Mouse (Mus musculus) G1E (cell line): Measurements from ENCODE around the gene Lmo7. TPM values are rescaled to one million over a fixed set of nuclear protein-coding genes. Genes with fewer than 3 reads are reported as not detected.

Experiments
- ATAC-seq: 2 replicates; pipeline ENCODE4 v1.8.0; 2016; ENCODE audit warnings: mild to moderate bottlenecking; ENCODE audit not compliant: insufficient number of reproducible peaks, poor library complexity, low FRiP score, severe bottlenecking; ENCODE audit errors: extremely low read depth
- DNase-seq: peaks from one replicate; pipeline ENCODE4 v3.0.0; 2012; ENCODE audit warnings: low spot score
- H3K27me3 ChIP-seq: 2 replicates; pipeline ENCODE4 v1.6.1; 2012; ENCODE audit warnings: mild to moderate bottlenecking, low read length, inconsistent platforms; ENCODE audit not compliant: insufficient read depth
- H3K36me3 ChIP-seq: replicated peaks from 2 replicates; pipeline ENCODE3; 2012; ENCODE audit warnings: mild to moderate bottlenecking, inconsistent platforms
- H3K4me1 ChIP-seq: 2 replicates; pipeline ENCODE4 v1.6.1; 2012; ENCODE audit warnings: low read depth, low read length, inconsistent platforms, mixed read lengths; ENCODE audit not compliant: insufficient read depth
- H3K4me3 ChIP-seq: 2 replicates; pipeline ENCODE4 v1.5.1; 2012; ENCODE audit warnings: low read depth, mild to moderate bottlenecking, inconsistent platforms, low read length, moderate library complexity, mixed read lengths
- H3K9me3 ChIP-seq: replicated peaks from 2 replicates; pipeline ENCODE4 v1.6.1; 2012; ENCODE audit warnings: inconsistent platforms
- CTCF ChIP-seq: IDR thresholded peaks from 2 replicates; pipeline ENCODE4 v1.5.1; 2012; ENCODE audit warnings: low read depth, low read length, inconsistent platforms, mixed read lengths
- GATA1 ChIP-seq: IDR thresholded peaks from 2 replicates; pipeline ENCODE4 v1.6.1; 2012; ENCODE audit warnings: borderline replicate concordance, low read length, inconsistent platforms, mixed read lengths
- GATA2 ChIP-seq: IDR thresholded peaks from 2 replicates; pipeline ENCODE4 v1.6.1; 2012; ENCODE audit warnings: low read depth, low read length, inconsistent platforms, borderline replicate concordance
- POLR2AphosphoS5 ChIP-seq: IDR thresholded peaks from 2 replicates; pipeline ENCODE4 v1.6.1; 2012; ENCODE audit warnings: low read depth, low read length, inconsistent platforms; ENCODE audit not compliant: insufficient replicate concordance
- TAL1 ChIP-seq: conservative IDR thresholded peaks from 2 replicates; pipeline ENCODE4 v1.6.1; 2012; ENCODE audit warnings: low read depth, low read length, inconsistent platforms, mixed read lengths
- polyA plus RNA-seq: library from polyadenylated mRNA; stranded (reverse); fragments of >175 nt; gene quantifications from 2 replicates; pipeline ENCODE4 v1.2.3, GENCODE M21; 2012
- total RNA-seq, 2 experiments: library from RNA; stranded (forward) in 1 of 2; stranded (reverse) in 1 of 2; fragments of 200-1000 nt in 1 of 2; fragments of >200 nt in 1 of 2; fragmentation: Nextera tagmentation in 1 of 2; gene quantifications; 2 replicates each; pipeline ENCODE4 v1.2.3; 2014 to 2017

Gene Lmo7
- total and polyA plus RNA-seq, 3 experiments, result 0.71 TPM; not detected in 2

GRCm38 (mm10) chr14:101891903-101892448, 162.2 kb downstream of the Lmo7 start:
- Histone ChIP-seq H3K4me1 (no peaks in the 10 kb centered on the region), H3K36me3 (no peaks in the 10 kb centered on the region), H3K27me3 (no peaks in the 10 kb centered on the region), H3K4me3 (no peak overlapping the region), H3K9me3 (peaks cover 51% of the 10 kb centered on the region)
- no peak for TF ChIP-seq POLR2AphosphoS5
- no peak for TF ChIP-seq CTCF
- TF ChIP-seq GATA2, result no peak
- no peak for TF ChIP-seq TAL1
- no peak for TF ChIP-seq GATA1
- ATAC-seq, result no peak
- DNase-seq, result no peak

- H3K4me3 ChIP-seq, result no peak overlapping the region
- H3K9me3 ChIP-seq, result peaks cover 51% of the 10 kb centered on the region
- TF ChIP-seq CTCF (no peak), GATA1 (no peak), GATA2 (no peak), POLR2AphosphoS5 (no peak), TAL1 (no peak)
- H3K27me3 ChIP-seq, result no peaks in the 10 kb centered on the region
- H3K4me1 ChIP-seq, result no peaks in the 10 kb centered on the region
- H3K36me3 ChIP-seq, result no peaks in the 10 kb centered on the region
- ATAC-seq (no peak), DNase-seq (no peak)
Measured at GRCm38 (mm10) chr14:101892496-101892895, 162.7 kb downstream of the Lmo7 start.

- H3K4me3 ChIP-seq, result no peak overlapping the region
- H3K4me1 ChIP-seq, result no peaks in the 10 kb centered on the region
- TF ChIP-seq TAL1, result no peak
- TF ChIP-seq GATA1, result no peak
- no peak for TF ChIP-seq CTCF
- no peak for TF ChIP-seq POLR2AphosphoS5
- TF ChIP-seq GATA2, result no peak
- H3K27me3 ChIP-seq, result no peaks in the 10 kb centered on the region
- no peak for ATAC-seq
- DNase-seq, result no peak
- H3K36me3 ChIP-seq, result no peaks in the 10 kb centered on the region
- H3K9me3 ChIP-seq, result peaks cover 52% of the 10 kb centered on the region
Measured at GRCm38 (mm10) chr14:101893215-101893614, 163.5 kb downstream of the Lmo7 start.

GRCm38 (mm10) chr14:101898250-101898649, 168.5 kb downstream of the Lmo7 start:
- no peak for ATAC-seq
- H3K36me3 ChIP-seq, result no peaks in the 10 kb centered on the region
- H3K4me3 ChIP-seq, result no peak overlapping the region
- H3K4me1 ChIP-seq, result no peaks in the 10 kb centered on the region
- DNase-seq, result no peak
- peaks cover 48% of the 10 kb centered on the region for H3K9me3 ChIP-seq
- no peaks in the 10 kb centered on the region for H3K27me3 ChIP-seq
- TF ChIP-seq TAL1 (no peak), CTCF (no peak), GATA1 (no peak), POLR2AphosphoS5 (no peak), GATA2 (no peak)

- H3K27me3 ChIP-seq, result no peaks in the 10 kb centered on the region
- ATAC-seq, result no peak
Measured at GRCm38 (mm10) chr14:101901496-101901895, 171.7 kb downstream of the Lmo7 start.

GRCm38 (mm10) chr14:101901976-101902375, 172.2 kb downstream of the Lmo7 start:
- H3K4me1 ChIP-seq, result no peaks in the 10 kb centered on the region
- TF ChIP-seq CTCF, result no peak
- TF ChIP-seq POLR2AphosphoS5, result no peak
- H3K4me3 ChIP-seq, result no peak overlapping the region
- peaks cover 47% of the 10 kb centered on the region for H3K9me3 ChIP-seq
- no peaks in the 10 kb centered on the region for H3K27me3 ChIP-seq
- DNase-seq (no peak), ATAC-seq (no peak)
- H3K36me3 ChIP-seq, result no peaks in the 10 kb centered on the region

More at GRCm38 (mm10) chr14:101901496-101901895, 171.7 kb downstream of the Lmo7 start:
- DNase-seq, result no peak
- no peaks in the 10 kb centered on the region for H3K36me3 ChIP-seq
- no peaks in the 10 kb centered on the region for H3K4me1 ChIP-seq
- no peak for TF ChIP-seq GATA2
- TF ChIP-seq TAL1, result no peak
- no peak for TF ChIP-seq GATA1
- TF ChIP-seq CTCF, result no peak
- TF ChIP-seq POLR2AphosphoS5, result no peak
- H3K9me3 ChIP-seq, result peaks cover 47% of the 10 kb centered on the region
- H3K4me3 ChIP-seq, result no peak overlapping the region

GRCm38 (mm10) chr14:101903722-101904121, 174.0 kb downstream of the Lmo7 start:
- Histone ChIP-seq H3K27me3 (no peaks in the 10 kb centered on the region), H3K4me3 (no peak overlapping the region), H3K9me3 (peaks cover 42% of the 10 kb centered on the region), H3K36me3 (no peaks in the 10 kb centered on the region), H3K4me1 (no peaks in the 10 kb centered on the region)
- no peak for DNase-seq
- ATAC-seq, result no peak
- TF ChIP-seq GATA2 (no peak), POLR2AphosphoS5 (no peak), CTCF (no peak), TAL1 (no peak), GATA1 (no peak)
